Mouse (Mus musculus): ENCODE results near the gene Ipo5. TPM values are rescaled to one million over a fixed set of nuclear protein-coding genes. Genes with fewer than 3 reads are reported as not detected.

Ipo5 gene
- total RNA-seq, 2 experiments from 2014 or later = 97.1 to 102 TPM

Other genes with a start within 250 kb of the Ipo5 start
- 10 to 100 TPM; 92.2 to 98.8 TPM for gene Farp1, start 124.0 kb downstream of the Ipo5 start, total RNA-seq (2021)